Mouse (Mus musculus): Measurements from ENCODE around the gene 1810013L24Rik. TPM values are rescaled to one million over a fixed set of nuclear protein-coding genes. Genes with fewer than 3 reads are reported as not detected.

The 1810013L24Rik gene
- total RNA-seq (2021) = 10 to 100 TPM; 67.4 to 73.8 TPM
- long read RNA-seq, experiment 1, full-length matches to known transcripts = 5 of 14 reads
- long read RNA-seq, experiment 1, partial matches to known transcripts = 2 of 14 reads
- long read RNA-seq, experiment 1, other reads (novel, unspliced or antisense) = 7 of 14 reads
- long read RNA-seq, experiment 2, full-length matches to known transcripts = 5 of 17 reads
- long read RNA-seq, experiment 2, partial matches to known transcripts = 6 of 17 reads
- long read RNA-seq, experiment 2, other reads (novel, unspliced or antisense) = 6 of 17 reads

GRCm38 (mm10) chr16:8829564-8830359, at the start of gene 1810013L24Rik:
TSS of gene 1810013L24Rik (plus strand) at chr16:8830100.
- peak; percentile 99 for DNase-seq

- no peak for DNase-seq
Measured at GRCm38 (mm10) chr16:8780187-8780586, 49.7 kb upstream of the 1810013L24Rik start.

- no peak for DNase-seq
Measured at GRCm38 (mm10) chr16:8781191-8781590, 48.7 kb upstream of the 1810013L24Rik start.

- DNase-seq = no peak
Measured at GRCm38 (mm10) chr16:8781660-8782059, 48.2 kb upstream of the 1810013L24Rik start.

GRCm38 (mm10) chr16:8783198-8783913, 46.5 kb upstream of the 1810013L24Rik start:
- no peak for DNase-seq

- no peak for DNase-seq
Measured at GRCm38 (mm10) chr16:8784753-8785152, 45.1 kb upstream of the 1810013L24Rik start.

GRCm38 (mm10) chr16:8790886-8791285, 39.0 kb upstream of the 1810013L24Rik start:
- no peak for DNase-seq

- no peak for DNase-seq
Measured at GRCm38 (mm10) chr16:8791949-8792557, 37.8 kb upstream of the 1810013L24Rik start, which contains the start of gene Usp7. TSS of gene Usp7 (minus strand) at chr16:8792308.

GRCm38 (mm10) chr16:8794952-8795351, 34.9 kb upstream of the 1810013L24Rik start:
- no peak for DNase-seq

GRCm38 (mm10) chr16:8795906-8796305, 34.0 kb upstream of the 1810013L24Rik start:
- no peak for DNase-seq

- no peak for DNase-seq
Measured at GRCm38 (mm10) chr16:8806703-8807102, 23.2 kb upstream of the 1810013L24Rik start.

GRCm38 (mm10) chr16:8810399-8811127, 19.3 kb upstream of the 1810013L24Rik start:
- no peak for DNase-seq

GRCm38 (mm10) chr16:8817872-8818271, 12.0 kb upstream of the 1810013L24Rik start:
- no peak for DNase-seq

- DNase-seq = peak; percentile 59
Measured at GRCm38 (mm10) chr16:8821429-8821828, 8.5 kb upstream of the 1810013L24Rik start.

- DNase-seq = no peak
Measured at GRCm38 (mm10) chr16:8822586-8822985, 7.3 kb upstream of the 1810013L24Rik start.

GRCm38 (mm10) chr16:8823661-8824060, 6.2 kb upstream of the 1810013L24Rik start:
- DNase-seq = no peak

- DNase-seq = no peak
Measured at GRCm38 (mm10) chr16:8827366-8827765, 2.5 kb upstream of the 1810013L24Rik start.

- DNase-seq = peak; percentile 86
Measured at GRCm38 (mm10) chr16:8828636-8829563, 1.0 kb upstream of the 1810013L24Rik start.

- DNase-seq = peak; percentile 72
Measured at GRCm38 (mm10) chr16:8830431-8831211, 721 bp downstream of the 1810013L24Rik start.

All from gastrocnemius, postnatal 25 days (tissue).